Mouse (Mus musculus) embryonic facial prominence, embryonic 15.5 days (tissue): ENCODE measurements around the gene Crtc2. TPM values are rescaled to one million over a fixed set of nuclear protein-coding genes. Genes with fewer than 3 reads are reported as not detected.
"Not testable (repeated sequence)": the region's sequence is repeated elsewhere in the genome, so short reads cannot be mapped to it uniquely, and the experiment has no call there.

Source experiments
- ATAC-seq: fragments of 200-750 bp; cut with Nextera tagmentation; 2 replicates; pipeline ENCODE4 v1.8.0; 2017; ENCODE audit warnings: low read depth, moderate TSS enrichment; ENCODE audit not compliant: insufficient number of reproducible peaks, low FRiP score, low TSS enrichment
- H3K27ac ChIP-seq: fragments of 300-500 bp; sonication (generic); replicated peaks from 2 replicates; pipeline ENCODE4 v1.5.1; 2015; ENCODE audit warnings: mild to moderate bottlenecking, inconsistent platforms
- H3K27me3 ChIP-seq: fragments of 300-500 bp; sonication (generic); 2 replicates; pipeline ENCODE4 v1.6.1; 2015; ENCODE audit warnings: inconsistent platforms
- H3K36me3 ChIP-seq: fragments of 300-500 bp; sonication (generic); 2 replicates; pipeline ENCODE4 v1.6.1; 2015; ENCODE audit warnings: mild to moderate bottlenecking, inconsistent platforms
- H3K4me1 ChIP-seq: fragments of 300-500 bp; sonication (generic); 2 replicates; pipeline ENCODE4 v1.6.1; 2015; ENCODE audit warnings: inconsistent platforms
- H3K4me2 ChIP-seq: fragments of 300-500 bp; sonication (generic); replicated peaks from 2 replicates; pipeline ENCODE4 v1.6.1; 2015; ENCODE audit warnings: mild to moderate bottlenecking, inconsistent platforms
- H3K4me3 ChIP-seq: fragments of 300-500 bp; sonication (generic); replicated peaks from 2 replicates; pipeline ENCODE4 v1.5.1; 2015; ENCODE audit warnings: mild to moderate bottlenecking, inconsistent platforms
- H3K9ac ChIP-seq: fragments of 300-500 bp; sonication (generic); 2 replicates; pipeline ENCODE4 v1.6.1; 2015; ENCODE audit warnings: inconsistent platforms
- H3K9me3 ChIP-seq: fragments of 300-500 bp; sonication (generic); replicated peaks from 2 replicates; pipeline ENCODE4 v1.6.1; 2016; ENCODE audit warnings: inconsistent platforms
- WGBS: fragments of 180-500 bp; shearing (Covaris S2); methylation state at CpG from one replicate; pipeline ENCODE4 v1.1.7; 2015; 5-methylcytosine and 5-hydroxymethylcytosine counted together
- polyA plus RNA-seq: library from polyadenylated mRNA; unstranded; fragments of >200 nt; fragmentation: Nextera tagmentation; extraction: Ambion mirVana; gene quantifications from 2 replicates; pipeline ENCODE4 v1.2.1, GENCODE M21; 2015

Crtc2 gene
- polyA plus RNA-seq, 1 experiment from 2014 or later = 27.8 TPM

GRCm38 (mm10) chr3:90245406-90245805 lies 8.6 kb upstream of the Crtc2 start:
- Histone ChIP-seq H3K27me3 (no peaks in the 10 kb centered on the region), H3K9ac (no peak overlapping the region), H3K4me3 (no peak overlapping the region), H3K4me1 (peaks cover 30% of the 10 kb centered on the region), H3K9me3 (no peaks in the 10 kb centered on the region), H3K4me2 (no peak overlapping the region), H3K36me3 (0 out of 2 replicates have a peak, but pooled peaks cover 5% of the 10 kb centered on the region), H3K27ac (peak overlapping the region; percentile 25; the same call in 1 of the 2 replicates)
- WGBS = 46% methylated on average over 2 of the region's 2 CpGs
- no peak for ATAC-seq

GRCm38 (mm10) chr3:90247630-90247959 lies 6.4 kb upstream of the Crtc2 start:
- Histone ChIP-seq H3K4me3 (peak overlapping the region; percentile 78), H3K4me2 (peak overlapping the region; percentile 84), H3K27ac (peak overlapping the region; percentile 93), H3K36me3 (peaks cover 19% of the 10 kb centered on the region), H3K4me1 (peaks cover 33% of the 10 kb centered on the region), H3K9me3 (no peaks in the 10 kb centered on the region), H3K27me3 (no peaks in the 10 kb centered on the region), H3K9ac (peak overlapping the region; percentile 28; the same call in 1 of the 2 replicates)
- WGBS = 2% methylated on average over 3 of the region's 3 CpGs
- peak; percentile 7; the same call in 1 of the 2 replicates for ATAC-seq

GRCm38 (mm10) chr3:90247960-90248745 lies 5.8 kb upstream of the Crtc2 start, which contains the start of gene Slc39a1:
Slc39a1 (plus strand) TSS chr3:90248172.
- under 1% methylated on average over 44 of the region's 44 CpGs for WGBS
- Histone ChIP-seq H3K36me3 (peaks cover 19% of the 10 kb centered on the region), H3K9me3 (no peaks in the 10 kb centered on the region), H3K4me2 (peak within 1 kb of the TSS; percentile 84), H3K9ac (peak within 1 kb of the TSS; percentile 88), H3K27ac (peak within 1 kb of the TSS; percentile 93), H3K4me1 (peaks cover 28% of the 10 kb centered on the region), H3K4me3 (peak within 1 kb of the TSS; percentile 78), H3K27me3 (no peaks in the 10 kb centered on the region)
- peak; percentile 94 for ATAC-seq

DNA sequence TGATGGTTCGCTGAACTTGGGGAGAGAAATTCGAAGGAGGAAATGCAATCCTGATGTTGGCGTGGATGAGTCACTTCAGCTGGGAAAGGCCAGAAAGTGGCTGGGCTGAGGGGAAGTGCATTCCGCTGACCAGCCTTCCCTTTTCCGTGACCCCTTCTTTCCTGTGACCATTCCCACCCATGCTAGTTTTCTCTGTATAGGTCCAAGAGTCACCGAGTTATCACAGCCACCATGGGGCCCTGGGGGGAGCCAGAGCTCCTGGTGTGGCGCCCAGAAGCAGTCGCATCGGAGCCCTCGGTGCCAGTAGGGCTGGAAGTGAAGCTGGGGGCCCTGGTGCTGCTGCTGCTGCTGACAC lies 5.2 kb upstream of the Crtc2 start:
- Histone ChIP-seq H3K27ac (peak overlapping the region; percentile 93), H3K4me3 (peak overlapping the region; percentile 78), H3K4me2 (peak overlapping the region; percentile 84), H3K9ac (peak overlapping the region; percentile 88), H3K9me3 (no peaks in the 10 kb centered on the region), H3K4me1 (peaks cover 22% of the 10 kb centered on the region), H3K36me3 (peaks cover 19% of the 10 kb centered on the region), H3K27me3 (no peaks in the 10 kb centered on the region)
- no peak for ATAC-seq
- WGBS = 4% methylated on average over 10 of the region's 10 CpGs

DNA sequence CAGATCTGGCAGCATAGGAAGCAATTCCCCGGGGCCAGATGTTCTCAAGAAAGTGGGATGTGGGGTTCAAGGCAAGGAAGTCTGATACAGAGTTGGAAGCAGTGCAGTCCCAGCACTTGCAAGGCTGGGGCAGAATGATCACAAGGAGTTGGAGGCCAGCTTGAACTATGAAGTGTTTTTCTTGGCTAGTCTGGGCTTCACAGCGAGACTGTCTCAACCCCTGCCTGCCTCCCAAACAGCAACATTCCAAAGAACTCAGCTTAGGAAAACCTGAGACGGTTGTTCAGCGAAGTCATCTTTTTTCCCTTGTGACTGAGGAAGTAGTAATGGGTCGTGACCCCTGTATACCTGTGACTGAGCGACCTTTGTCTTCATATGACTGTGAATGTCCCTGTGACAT lies 3.2 kb upstream of the Crtc2 start:
- Histone ChIP-seq H3K27me3 (no peaks in the 10 kb centered on the region), H3K36me3 (peaks cover 19% of the 10 kb centered on the region), H3K4me3 (no peak overlapping the region), H3K4me1 (peaks cover 28% of the 10 kb centered on the region), H3K9ac (no peak overlapping the region), H3K27ac (no peak overlapping the region), H3K9me3 (no peaks in the 10 kb centered on the region), H3K4me2 (no peak overlapping the region)
- WGBS = 80% methylated on average over 6 of the region's 6 CpGs
- ATAC-seq = no peak

DNA sequence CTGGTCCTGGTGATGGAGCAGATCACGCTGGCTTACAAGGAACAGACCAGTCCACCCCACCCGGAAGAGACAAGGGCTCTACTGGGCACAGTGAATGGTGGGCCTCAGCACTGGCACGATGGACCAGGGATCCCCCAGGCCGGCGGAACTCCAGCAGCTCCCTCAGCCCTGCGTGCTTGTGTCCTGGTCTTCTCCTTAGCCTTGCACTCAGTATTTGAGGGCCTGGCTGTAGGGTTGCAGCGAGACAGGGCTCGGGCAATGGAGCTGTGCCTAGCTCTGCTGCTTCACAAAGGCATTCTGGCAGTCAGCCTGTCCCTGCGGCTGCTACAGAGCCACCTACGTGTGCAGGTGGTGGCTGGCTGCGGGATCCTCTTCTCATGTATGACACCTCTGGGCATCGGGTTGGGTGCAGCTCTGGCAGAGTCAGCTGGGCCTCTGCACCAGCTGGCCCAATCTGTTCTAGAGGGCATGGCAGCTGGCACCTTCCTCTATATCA lies 2.2 kb upstream of the Crtc2 start:
- H3K27me3 ChIP-seq, H3K4me2 ChIP-seq, H3K9ac ChIP-seq, H3K9me3 ChIP-seq, H3K4me3 ChIP-seq, ATAC-seq, H3K27ac ChIP-seq: not testable (repeated sequence)
- H3K36me3 ChIP-seq = peaks cover 19% of the 10 kb centered on the region
- 91% methylated on average over 11 of the region's 12 CpGs for WGBS
- H3K4me1 ChIP-seq = peaks cover 26% of the 10 kb centered on the region

- H3K4me3 ChIP-seq, ATAC-seq, H3K9me3 ChIP-seq, H3K27me3 ChIP-seq, H3K4me2 ChIP-seq, H3K9ac ChIP-seq, H3K27ac ChIP-seq: not testable (repeated sequence)
- H3K36me3 ChIP-seq = peaks cover 26% of the 10 kb centered on the region
- 92% methylated on average over 2 of the region's 2 CpGs for WGBS
- H3K4me1 ChIP-seq = peaks cover 23% of the 10 kb centered on the region
These were observed 1.3 kb upstream of the Crtc2 start for GRCm38 (mm10) chr3:90252659-90253058.

DNA sequence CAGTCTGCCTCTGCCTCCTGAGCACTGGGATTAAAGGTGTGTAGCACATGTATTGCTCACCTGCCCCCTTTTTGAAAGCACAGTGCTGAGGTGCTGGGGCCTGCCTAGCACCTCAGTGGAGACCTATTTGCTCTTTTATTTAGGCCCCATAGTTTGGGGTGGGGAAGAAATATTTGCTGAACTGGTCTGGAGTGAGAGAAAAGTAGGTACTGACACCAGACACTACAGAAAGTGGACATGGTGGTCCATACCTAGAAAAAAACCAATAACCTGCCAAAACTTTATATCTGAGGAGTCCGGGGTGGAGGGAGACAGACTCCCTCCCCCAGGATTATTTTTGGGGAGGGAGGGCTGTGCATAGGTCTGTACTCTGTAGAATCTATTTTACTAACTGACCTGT lies 789 bp upstream of the Crtc2 start:
- H3K4me2 ChIP-seq, ATAC-seq, H3K9me3 ChIP-seq, H3K27me3 ChIP-seq, H3K27ac ChIP-seq, H3K9ac ChIP-seq, H3K4me3 ChIP-seq: not testable (repeated sequence)
- Histone ChIP-seq H3K4me1 (peaks cover 23% of the 10 kb centered on the region), H3K36me3 (peaks cover 31% of the 10 kb centered on the region)
- WGBS = 67% methylated on average over 1 of the region's 1 CpGs

DNA sequence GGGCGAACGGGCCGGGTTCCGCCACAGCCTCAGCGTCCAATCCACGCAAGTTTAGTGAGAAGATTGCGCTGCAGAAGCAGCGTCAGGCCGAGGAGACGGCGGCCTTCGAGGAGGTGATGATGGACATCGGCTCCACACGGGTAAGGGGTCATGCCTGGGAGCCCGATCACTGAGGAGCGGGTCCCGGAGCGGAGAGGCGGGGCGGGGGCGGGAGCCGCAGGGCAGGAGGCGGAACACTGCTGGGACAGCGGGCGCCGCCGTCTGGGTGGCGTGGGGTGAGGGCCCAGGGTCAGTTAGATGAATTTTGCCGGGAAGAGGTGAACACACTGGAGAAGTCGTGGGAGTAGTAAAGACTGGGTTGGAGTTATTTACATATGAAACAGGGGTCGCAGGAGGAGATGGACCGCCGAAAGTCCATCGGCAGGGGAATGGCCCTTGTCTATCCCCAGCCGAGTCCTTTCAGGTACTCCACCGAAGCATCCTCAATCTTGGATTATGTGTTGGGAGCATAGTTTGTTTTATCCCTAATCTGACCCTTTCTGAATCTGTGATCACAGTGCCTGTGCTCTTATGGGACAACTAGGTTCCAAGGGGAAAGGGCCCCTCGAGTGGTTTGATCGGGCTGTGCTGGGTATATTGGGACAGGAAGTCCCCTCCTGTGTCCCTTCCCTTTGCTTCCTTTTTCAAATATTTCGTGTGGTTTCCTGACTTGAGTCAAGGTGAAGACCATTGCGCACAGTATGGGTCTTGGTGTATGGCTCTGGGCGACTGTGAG lies 643 bp downstream of the Crtc2 start:
- Histone ChIP-seq H3K4me3 (peak overlapping the region; percentile 95), H3K9ac (peak overlapping the region; percentile 82), H3K4me2 (peak overlapping the region; percentile 76), H3K9me3 (no peaks in the 10 kb centered on the region), H3K36me3 (peaks cover 45% of the 10 kb centered on the region), H3K27ac (peak overlapping the region; percentile 85), H3K27me3 (no peaks in the 10 kb centered on the region), H3K4me1 (peaks cover 19% of the 10 kb centered on the region)
- WGBS = under 1% methylated on average over 41 of the region's 41 CpGs
- peak; percentile 63 for ATAC-seq

- 13% methylated on average over 2 of the region's 2 CpGs for WGBS
These were observed 1.2 kb downstream of the Crtc2 start for GRCm38 (mm10) chr3:90255194-90255565.

GRCm38 (mm10) chr3:90255784-90256353 lies 1.9 kb downstream of the Crtc2 start:
- H3K27ac ChIP-seq = no peak overlapping the region
- H3K9me3 ChIP-seq = no peaks in the 10 kb centered on the region
- H3K4me3 ChIP-seq = no peak overlapping the region; the same call in 1 of the 2 replicates
- no peak overlapping the region for H3K4me2 ChIP-seq
- H3K27me3 ChIP-seq = no peaks in the 10 kb centered on the region
- H3K36me3 ChIP-seq = peaks cover 49% of the 10 kb centered on the region
- H3K4me1 ChIP-seq = peaks cover 15% of the 10 kb centered on the region
- WGBS = 91% methylated on average over 14 of the region's 14 CpGs
- H3K9ac ChIP-seq = no peak overlapping the region
- ATAC-seq = no peak

More at GRCm38 (mm10) chr3:90255194-90255565, 1.2 kb downstream of the Crtc2 start:
- peak overlapping the region; percentile 82 for H3K9ac ChIP-seq
- H3K9me3 ChIP-seq = no peaks in the 10 kb centered on the region
- peak overlapping the region; percentile 76 for H3K4me2 ChIP-seq
- H3K27me3 ChIP-seq = no peaks in the 10 kb centered on the region
- H3K4me3 ChIP-seq = peak overlapping the region; percentile 95
- H3K36me3 ChIP-seq = peaks cover 47% of the 10 kb centered on the region
- no peak for ATAC-seq
- H3K4me1 ChIP-seq = peaks cover 19% of the 10 kb centered on the region
- H3K27ac ChIP-seq = no peak overlapping the region; the same call in 1 of the 2 replicates
